Mouse (Mus musculus) c-Kit-positive CD71-negative TER-119-negative erythroid progenitor cells, embryonic 14.5 days (primary cell): ENCODE results near the gene Nnat.

ENCODE experiments used
- DNase-seq: peaks from one replicate; pipeline ENCODE4 v3.0.0-alpha.2; 2013; ENCODE audit warnings: low read depth

The Nnat gene

GRCm38 (mm10) chr2:157605025-157605675, 45.3 kb downstream of the Nnat start:
- DNase-seq, result peak; percentile 37

- DNase-seq, result no peak
Measured at GRCm38 (mm10) chr2:157607542-157608236, 47.8 kb downstream of the Nnat start.

GRCm38 (mm10) chr2:157611735-157612134, 51.9 kb downstream of the Nnat start:
- DNase-seq, result no peak
